Mouse (Mus musculus) right cerebral cortex, postnatal 10 days (tissue): ENCODE results near the gene Upk3a.

Experiments
- DNase-seq, 2 experiments: peaks; one replicate each; pipeline ENCODE4 v3.0.0; 2021; ENCODE audit warnings: low spot score in 2 of 2

Upk3a gene

GRCm38 (mm10) chr15:85049758-85050157 is 32.8 kb downstream of the Upk3a start:
- no peak for DNase-seq

- no peak for DNase-seq
These were observed 37.2 kb downstream of the Upk3a start for GRCm38 (mm10) chr15:85054098-85054497.

- no peak for DNase-seq
These were observed 38.2 kb downstream of the Upk3a start for GRCm38 (mm10) chr15:85055186-85055585.

GRCm38 (mm10) chr15:85063421-85063820 is 46.5 kb downstream of the Upk3a start:
- no peak for DNase-seq

GRCm38 (mm10) chr15:85070561-85070960 is 53.6 kb downstream of the Upk3a start:
- DNase-seq, result peak in 1 of 2 experiments; percentile 52
